ENCODE assay signal across 8 mouse cellular contexts in genomic region chr8:124231176-124231484, GRCm38 (mm10). TPM values are rescaled to one million over a fixed set of nuclear protein-coding genes. Genes with fewer than 3 reads are reported as not detected.
DNase-seq lines count a peak whose midpoint lies in the region; ATAC-seq lines count a peak whose summit lies in the region.

Galnt2 (plus strand) TSS chr8:124231391.

- peak within 1 kb of the TSS; percentile 99 for H3K4me3 ChIP-seq in megakaryocyte, embryonic 14.5 days (replicated peaks)

- peak; percentile 63 for DNase-seq in adipocyte (ENCODE audit: low spot score)
- DNase-seq in gastrocnemius, postnatal 14 days = peak; percentile 89
- peak; percentile 70 to 90 for DNase-seq in left cerebral cortex, adult 9 months (ENCODE audit: low spot score in 2 of 2)
- peak; percentile 95 to 96 for DNase-seq in right cerebral cortex, postnatal 10 days (ENCODE audit: low spot score in 2 of 2)
- peak; percentile 89 for DNase-seq in urinary bladder, postnatal 14 days (ENCODE audit: low spot score)

- H3K27me3 ChIP-seq in megakaryocyte, embryonic 14.5 days (replicated peaks) = no peaks in the 10 kb centered on the region

- peak; percentile 74 for ATAC-seq in common myeloid progenitor, adult 5-6 weeks (replicated peaks; ENCODE audit: low read depth, poor library complexity, severe bottlenecking)
- peak; percentile 79 for ATAC-seq in inflammation-experienced regulatory T-cells, adult 6 months

- peaks cover 32% of the 10 kb centered on the region for H3K36me3 ChIP-seq in megakaryocyte, embryonic 14.5 days (replicated peaks; ENCODE audit: low read length)

- H3K4me1 ChIP-seq in megakaryocyte, embryonic 14.5 days = peaks cover 89% of the 10 kb centered on the region

- intact Hi-C loops in gastrocnemius, postnatal 14 days (cut with DNase I; ENCODE audit: low total_unique reads) = loop anchor here (5.0 to 10.0 kb wide), 2 partner anchors 54 to 116 kb away; no protein-coding TSS in a partner anchor

- no peaks in the 10 kb centered on the region for H3K9me3 ChIP-seq in megakaryocyte, embryonic 14.5 days

RNA-seq across cellular contexts. Expression of gene Galnt2, which starts in this region (rescaled TPM):
- 10.1 and 31.0 TPM in 2 replicates for total RNA-seq in common myeloid progenitor, adult 5-6 weeks (2017)
- 10 to 100 TPM; 30.4 to 32.4 TPM for total RNA-seq in gastrocnemius, postnatal 14 days (2021)
- 10 to 100 TPM; 14.8 to 39.1 (median 20.4) TPM for polyA plus RNA-seq in inflammation-experienced regulatory T-cells, adult 6 months (2017; shearing (Covaris generic))
- polyA plus RNA-seq in megakaryocyte, embryonic 14.5 days (2012; ENCODE audit: insufficient read depth, low replicate concordance) = 55.0 and 143 TPM in 2 replicates

Comparison
In these comparisons a context has a peak if more than half of its experiments do, and no peak if none do; other contexts are left out.
1. Peak in every context shown above with its lines: DNase-seq, ATAC-seq and H3K4me3 ChIP-seq.